Comparison of ENCODE assay signal across 21 mouse cellular contexts in the genomic region with DNA sequence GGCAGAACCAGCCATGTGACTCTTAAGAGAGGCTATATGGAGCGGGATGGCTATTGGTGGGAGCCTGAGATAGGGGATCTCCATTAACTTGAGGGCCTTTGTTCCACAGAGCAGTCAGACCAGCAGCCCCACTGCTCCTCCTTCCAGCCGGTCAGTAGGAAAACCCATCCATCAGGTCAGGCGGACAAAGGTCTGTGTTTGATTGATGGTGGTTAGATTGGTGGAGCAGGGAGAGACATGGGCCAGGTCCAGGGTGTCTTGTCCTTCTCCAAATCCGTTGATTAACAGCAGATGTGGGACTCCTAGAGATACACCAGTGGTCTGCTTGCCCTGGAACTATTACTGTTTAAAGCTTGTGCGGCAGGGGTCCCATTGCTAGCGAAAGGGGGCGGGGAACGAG. TPM values are rescaled to one million over a fixed set of nuclear protein-coding genes. Genes with fewer than 3 reads are reported as not detected.
DNase-seq lines count a peak whose midpoint lies in the region; ATAC-seq and TF ChIP-seq lines count a peak whose summit lies in the region.
"Had no signal": no experiment of that assay in that cellular context is flagged by ENCODE, and none has a peak within 500 bp of the region (broad histone marks: within the 10 kb centered on the region; RNA-seq: fewer than 3 reads in every experiment).

No protein-coding gene starts in this region.

- H3K4me2 ChIP-seq in hindbrain, embryonic 12.5 days (replicated peaks), result no peak overlapping the region
- H3K4me2 ChIP-seq in stomach, embryonic 16.5 days (ENCODE audit: low read depth, low read length), result no peak overlapping the region
- no peak overlapping the region for H3K4me2 ChIP-seq in stomach, postnatal 0 days (replicated peaks; ENCODE audit: low read depth)
- H3K4me2 ChIP-seq: heart, embryonic 15.5 days; limb, embryonic 12.5 days; midbrain, embryonic 15.5 days had no signal

- no peaks in the 10 kb centered on the region for H3K9me3 ChIP-seq in hindbrain, embryonic 10.5 days
- H3K9me3 ChIP-seq in hindbrain, embryonic 12.5 days (replicated peaks), result no peaks in the 10 kb centered on the region
- no peaks in the 10 kb centered on the region for H3K9me3 ChIP-seq in stomach, embryonic 16.5 days (replicated peaks; ENCODE audit: control insufficient read depth, low read length)
- no peaks in the 10 kb centered on the region for H3K9me3 ChIP-seq in stomach, postnatal 0 days (ENCODE audit: control insufficient read depth, low read length)
- H3K9me3 ChIP-seq: heart, embryonic 15.5 days; limb, embryonic 12.5 days; midbrain, embryonic 15.5 days had no signal

- H3K36me3 ChIP-seq in hindbrain, embryonic 10.5 days, result 0 out of 2 replicates have a peak, but pooled peaks cover 2% of the 10 kb centered on the region
- H3K36me3 ChIP-seq in hindbrain, embryonic 12.5 days, result no peaks in the 10 kb centered on the region
- H3K36me3 ChIP-seq in stomach, embryonic 16.5 days (ENCODE audit: control insufficient read depth, insufficient read depth, low read length), result no peaks in the 10 kb centered on the region
- no peaks in the 10 kb centered on the region for H3K36me3 ChIP-seq in stomach, postnatal 0 days (ENCODE audit: control insufficient read depth, insufficient read depth, low read length)
- H3K36me3 ChIP-seq: heart, embryonic 15.5 days; limb, embryonic 12.5 days; midbrain, embryonic 15.5 days had no signal

- H3K27me3 ChIP-seq in hindbrain, embryonic 10.5 days (ENCODE audit: insufficient read depth, poor library complexity, severe bottlenecking), result no peaks in the 10 kb centered on the region
- no peaks in the 10 kb centered on the region for H3K27me3 ChIP-seq in hindbrain, embryonic 12.5 days
- no peaks in the 10 kb centered on the region for H3K27me3 ChIP-seq in stomach, embryonic 16.5 days (ENCODE audit: control insufficient read depth, insufficient read depth, low read length)
- H3K27me3 ChIP-seq in stomach, postnatal 0 days (ENCODE audit: control insufficient read depth, insufficient read depth, low read length), result no peaks in the 10 kb centered on the region
- H3K27me3 ChIP-seq: heart, embryonic 15.5 days; limb, embryonic 12.5 days; midbrain, embryonic 15.5 days had no signal

- 39% methylated on average over 8 of the region's 8 CpGs for WGBS in hindbrain, embryonic 10.5 days
- WGBS in hindbrain, embryonic 12.5 days, result 27% methylated on average over 8 of the region's 8 CpGs
- WGBS in stomach, embryonic 16.5 days, result 35% methylated on average over 8 of the region's 8 CpGs
- 40% methylated on average over 8 of the region's 8 CpGs for WGBS in stomach, postnatal 0 days

- ATAC-seq in hindbrain, embryonic 12.5 days (ENCODE audit: low FRiP score), result no peak
- no peak for ATAC-seq in stomach, embryonic 16.5 days (ENCODE audit: insufficient read depth, low FRiP score)
- no peak for ATAC-seq in stomach, postnatal 0 days (ENCODE audit: low FRiP score, low TSS enrichment)
- ATAC-seq in megakaryocyte-erythroid progenitor cell, adult 5-6 weeks (replicated peaks; ENCODE audit: low FRiP score, low TSS enrichment, poor library complexity, severe bottlenecking), result no peak
- ATAC-seq: forebrain, embryonic 14.5 days; inflammation-experienced regulatory T-cells, adult 6 months; lung, postnatal 0 days; midbrain, embryonic 15.5 days had no signal

- H3K9ac ChIP-seq in hindbrain, embryonic 12.5 days, result no peak overlapping the region
- H3K9ac ChIP-seq in stomach, embryonic 16.5 days (ENCODE audit: low read length), result no peak overlapping the region
- no peak overlapping the region for H3K9ac ChIP-seq in stomach, postnatal 0 days (ENCODE audit: low read length)
- H3K9ac ChIP-seq: heart, embryonic 15.5 days; limb, embryonic 12.5 days; liver, embryonic 14.5 days; midbrain, embryonic 15.5 days had no signal

- peaks cover 62% of the 10 kb centered on the region for H3K4me1 ChIP-seq in hindbrain, embryonic 10.5 days (replicated peaks)
- peaks cover 24% of the 10 kb centered on the region for H3K4me1 ChIP-seq in hindbrain, embryonic 12.5 days
- peaks cover 75% of the 10 kb centered on the region for H3K4me1 ChIP-seq in stomach, embryonic 16.5 days (ENCODE audit: control insufficient read depth, insufficient read depth, low read length)
- H3K4me1 ChIP-seq in stomach, postnatal 0 days (replicated peaks; ENCODE audit: control insufficient read depth, insufficient read depth), result peaks cover 38% of the 10 kb centered on the region
- peaks cover 48% of the 10 kb centered on the region for H3K4me1 ChIP-seq in embryonic fibroblast, embryonic 13.5 days (ENCODE audit: control insufficient read depth, insufficient read depth, low read length)
- H3K4me1 ChIP-seq: midbrain, embryonic 15.5 days had no signal

- TF ChIP-seq POLR2A in embryonic fibroblast, embryonic 13.5 days (IDR thresholded peaks at IDR 0.05; ENCODE audit: low read depth, low read length), result no peak

- TF ChIP-seq CTCF in stomach, postnatal 0 days (IDR thresholded peaks at IDR 0.05; ENCODE audit: low read depth), result no peak
- no peak for TF ChIP-seq CTCF in embryonic fibroblast, embryonic 13.5 days (IDR thresholded peaks at IDR 0.05; ENCODE audit: borderline replicate concordance, insufficient read depth, low read length)

- no peak overlapping the region for H3K4me3 ChIP-seq in hindbrain, embryonic 10.5 days
- no peak overlapping the region for H3K4me3 ChIP-seq in hindbrain, embryonic 12.5 days
- no peak overlapping the region for H3K4me3 ChIP-seq in stomach, embryonic 16.5 days (replicated peaks; ENCODE audit: low read length)
- no peak overlapping the region for H3K4me3 ChIP-seq in stomach, postnatal 0 days (ENCODE audit: low read depth, low read length)
- no peak overlapping the region for H3K4me3 ChIP-seq in embryonic fibroblast, embryonic 13.5 days (ENCODE audit: insufficient read depth, low read length)
- H3K4me3 ChIP-seq: erythroblast, embryonic 14.5 days; heart, embryonic 15.5 days; limb, embryonic 12.5 days; midbrain, embryonic 15.5 days; myocyte had no signal

- TF ChIP-seq EP300 in stomach, postnatal 0 days (optimal IDR thresholded peaks at IDR 0.05), result no peak

- H3K27ac ChIP-seq in hindbrain, embryonic 10.5 days, result peak overlapping the region; percentile 50; the same call in 1 of the 2 replicates
- H3K27ac ChIP-seq in hindbrain, embryonic 12.5 days, result no peak overlapping the region
- 0 out of 2 replicates have a peak overlapping the region, but pooled peaks have one; percentile 0 for H3K27ac ChIP-seq in stomach, embryonic 16.5 days (ENCODE audit: low read length)
- no peak overlapping the region for H3K27ac ChIP-seq in stomach, postnatal 0 days (replicated peaks)
- H3K27ac ChIP-seq in embryonic fibroblast, embryonic 13.5 days (ENCODE audit: insufficient read depth, low read length), result peak overlapping the region; percentile 35; the same call in 1 of the 2 replicates
- H3K27ac ChIP-seq: heart, embryonic 15.5 days; limb, embryonic 12.5 days; liver, embryonic 14.5 days; midbrain, embryonic 15.5 days had no signal

- peak; percentile 31 for DNase-seq in hindbrain, embryonic 10.5 days (ENCODE audit: low spot score)
- no peak for DNase-seq in stomach, postnatal 0 days (ENCODE audit: low spot score)
- no peak for DNase-seq in layer of hippocampus, postnatal 25 days (ENCODE audit: extremely low spot score in 1 of 2, low spot score in 1 of 2)
- DNase-seq: B cell, adult 2 months; cerebellum, adult 9-11 months; gastrocnemius, postnatal 25 days; layer of hippocampus, adult 9-11 months; thymus, postnatal 36 days had no signal

RNA-seq across cellular contexts. Expression of gene Timp3, which starts 34.4 kb away (rescaled TPM):
- 24.8 and 31.4 TPM in 2 replicates for polyA plus RNA-seq in hindbrain, embryonic 10.5 days (2016; fragmentation: Nextera tagmentation; extraction: Ambion mirVana)
- 42.3 and 46.1 TPM in 2 replicates for polyA plus RNA-seq in hindbrain, embryonic 12.5 days (2016; fragmentation: Nextera tagmentation; extraction: Ambion mirVana)
- polyA plus RNA-seq in stomach, embryonic 16.5 days (2015; fragmentation: Nextera tagmentation; extraction: Ambion mirVana), result 76.1 and 80.6 TPM in 2 replicates
- 33.0 and 33.9 TPM in 2 replicates for polyA plus RNA-seq in stomach, postnatal 0 days (2015; fragmentation: Nextera tagmentation; extraction: Ambion mirVana)
- 657 and 704 TPM in 2 replicates for polyA plus RNA-seq in embryonic fibroblast, embryonic 13.5 days (2011; ENCODE audit: insufficient read length, low read depth, missing spikeins)
- total RNA-seq in layer of hippocampus, postnatal 25 days (2021), result 10 to 100 TPM; 50.1 to 55.1 TPM
- total RNA-seq in megakaryocyte-erythroid progenitor cell, adult 5-6 weeks (2014; fragmentation: Nextera tagmentation), result 1.6 TPM in 1 of 2 replicates, not detected in the other
- 2.4 and 2.7 TPM in 2 replicates for total RNA-seq in megakaryocyte-erythroid progenitor cell, adult 5-6 weeks (2017)
- polyA plus RNA-seq: inflammation-experienced regulatory T-cells, adult 6 months had no signal

Comparison
In these comparisons a context has a peak if more than half of its experiments do, and no peak if none do; other contexts are left out.
1. H3K27ac ChIP-seq: peak in hindbrain, embryonic 10.5 days (single experiment), stomach, embryonic 16.5 days (single experiment) and embryonic fibroblast, embryonic 13.5 days (single experiment); none in hindbrain, embryonic 12.5 days (single experiment) and stomach, postnatal 0 days (single experiment).